Mouse (Mus musculus): ENCODE results near the gene Nsun7. TPM values are rescaled to one million over a fixed set of nuclear protein-coding genes. Genes with fewer than 3 reads are reported as not detected.

Gene Nsun7
- total RNA-seq, 2 experiments from 2014 or later: 0.07 to 0.17 TPM

DNA sequence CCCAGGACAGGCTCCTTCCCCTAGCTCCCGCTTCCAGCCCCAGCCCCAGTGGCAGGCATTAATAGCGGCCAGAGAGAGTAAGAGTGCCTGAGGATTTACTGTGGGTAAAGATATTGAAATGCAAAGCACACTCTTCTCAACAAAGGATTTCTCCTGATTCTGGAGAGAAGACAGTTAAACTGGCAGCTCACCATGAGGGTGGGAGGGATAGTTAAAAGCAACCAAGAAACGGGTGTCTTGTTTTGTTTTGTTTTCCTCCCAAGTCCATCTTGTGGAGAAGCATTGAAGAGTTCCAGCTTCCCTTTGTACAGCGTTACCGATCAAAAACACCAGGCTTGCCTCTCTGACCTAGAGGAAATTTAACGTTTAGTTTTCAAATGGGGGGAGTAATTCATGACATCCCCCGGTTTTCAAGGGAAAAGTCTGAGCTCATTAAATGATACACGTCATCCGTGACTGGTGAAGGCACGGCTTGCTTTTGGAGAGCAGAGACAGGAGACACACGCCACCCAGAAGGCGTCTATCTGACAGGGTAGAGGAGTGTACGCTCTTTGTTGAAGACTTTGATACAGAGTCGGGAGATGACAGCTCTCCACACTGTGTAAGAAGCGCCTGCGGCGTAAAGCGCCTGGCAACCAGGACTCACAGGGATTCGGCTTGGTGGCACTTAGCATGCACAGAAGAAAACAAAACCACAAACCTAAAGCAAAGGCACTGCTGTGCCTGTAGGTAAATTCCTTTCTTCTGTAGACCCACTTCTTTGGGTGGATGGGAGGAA, 68.4 kb downstream of the Nsun7 start:
- DNase-seq: no peak
- intact Hi-C loops (cut with DNase I): no loop called here

DNA sequence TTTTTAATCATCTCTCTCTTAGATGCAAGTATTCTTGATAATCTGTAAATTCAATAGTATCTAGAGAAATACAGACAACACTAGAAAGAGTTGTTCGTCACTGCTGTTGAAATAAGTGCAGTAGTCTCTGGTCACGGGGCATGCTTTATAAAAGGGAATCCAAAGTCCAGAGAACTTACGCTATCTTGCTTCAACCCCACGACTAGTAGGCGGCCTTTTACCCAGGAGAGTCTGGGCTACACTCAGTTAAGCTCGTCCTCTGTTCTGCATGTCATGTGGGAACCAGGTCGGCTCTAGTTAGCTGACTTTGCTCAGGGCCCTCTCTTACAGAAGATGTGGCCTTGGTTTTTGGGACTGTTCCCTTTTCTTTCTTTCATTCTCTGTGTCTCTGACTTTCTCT, 69.1 kb downstream of the Nsun7 start:
- intact Hi-C loops (cut with DNase I): no loop called here

DNA sequence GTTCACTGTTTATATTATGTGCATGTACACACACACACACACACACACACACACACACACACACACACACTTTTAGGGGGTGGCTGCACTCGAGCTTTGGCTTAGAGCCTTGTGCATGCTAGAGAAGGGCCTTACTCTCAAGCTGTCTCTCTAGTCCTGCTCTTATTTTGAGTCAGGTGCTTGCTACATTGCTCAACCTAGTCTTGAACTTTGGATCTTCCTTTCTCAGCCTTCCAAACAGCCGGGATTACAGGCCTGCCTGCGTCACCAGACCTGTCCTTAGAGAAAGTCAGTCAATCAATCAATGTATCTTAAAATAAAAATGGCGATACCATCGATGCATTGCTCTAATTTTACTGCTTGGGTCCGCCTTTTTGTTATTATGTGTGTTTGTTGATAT, 71.1 kb downstream of the Nsun7 start:
- no peak for DNase-seq
- intact Hi-C loops (cut with DNase I): no loop called here

More for the DNA sequence above, 69.1 kb downstream of the Nsun7 start:
- DNase-seq: no peak

DNA sequence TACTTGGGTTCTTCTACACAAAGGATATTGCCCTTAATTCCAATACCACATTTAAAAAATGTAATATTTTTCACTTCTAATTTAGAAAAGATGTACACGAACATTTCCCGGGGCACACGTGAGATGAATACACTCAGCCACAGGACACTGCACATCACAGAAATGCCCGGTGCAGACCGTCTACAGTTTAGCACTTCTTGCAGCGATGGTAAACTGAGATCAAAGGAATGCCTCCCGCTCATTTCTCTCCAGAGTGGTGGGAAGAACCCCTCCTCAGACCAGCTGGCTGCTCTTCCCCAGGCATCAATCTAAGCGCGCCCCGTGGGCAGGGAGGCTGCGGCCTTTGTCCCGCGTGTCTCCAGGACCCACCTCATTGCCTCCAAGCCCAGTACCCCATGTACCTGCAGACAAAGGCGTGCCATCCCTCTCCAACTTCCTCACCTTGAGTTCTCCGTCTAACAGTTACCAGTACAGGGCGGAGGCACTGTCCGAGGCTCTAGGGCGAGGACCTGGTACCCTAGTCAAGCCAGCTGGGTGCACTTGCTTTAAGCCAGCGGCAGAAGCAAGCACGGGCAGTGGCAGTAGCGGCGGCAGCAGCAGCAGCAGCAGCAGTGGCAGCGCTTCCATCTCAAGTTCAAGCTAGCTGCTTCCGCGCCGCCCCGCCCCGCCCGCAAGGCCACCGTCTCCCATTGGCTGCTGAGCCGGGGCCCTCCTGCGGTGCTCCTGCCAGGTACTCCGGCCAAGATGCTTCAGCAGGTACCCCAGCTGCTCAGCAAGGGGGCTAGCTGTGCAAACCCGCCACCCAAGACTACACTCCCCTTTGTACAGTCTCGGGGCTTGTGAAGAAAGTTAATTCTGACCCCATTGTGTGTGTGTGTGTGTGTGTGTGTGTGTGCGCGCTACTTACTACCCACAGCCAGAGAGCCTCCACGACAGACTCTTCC, 77.6 kb downstream of the Nsun7 start:
- intact Hi-C loops (cut with DNase I): no loop called here
- peak; percentile 63 to 64 for DNase-seq

GRCm38 (mm10) chr5:66337969-66338345, 78.3 kb downstream of the Nsun7 start:
- intact Hi-C loops (cut with DNase I): no loop called here
- peak; percentile 49 to 78 for DNase-seq

- intact Hi-C loops (cut with DNase I): no loop called here
- DNase-seq: peak; percentile 17 to 49
Observed at GRCm38 (mm10) chr5:66338583-66338982, 78.9 kb downstream of the Nsun7 start.

- no peak for DNase-seq
- intact Hi-C loops (cut with DNase I): no loop called here
Observed at GRCm38 (mm10) chr5:66340356-66341102, 80.8 kb downstream of the Nsun7 start.

- DNase-seq: no peak
- intact Hi-C loops (cut with DNase I): no loop called here
Observed at GRCm38 (mm10) chr5:66341848-66342247, 82.2 kb downstream of the Nsun7 start.

DNA sequence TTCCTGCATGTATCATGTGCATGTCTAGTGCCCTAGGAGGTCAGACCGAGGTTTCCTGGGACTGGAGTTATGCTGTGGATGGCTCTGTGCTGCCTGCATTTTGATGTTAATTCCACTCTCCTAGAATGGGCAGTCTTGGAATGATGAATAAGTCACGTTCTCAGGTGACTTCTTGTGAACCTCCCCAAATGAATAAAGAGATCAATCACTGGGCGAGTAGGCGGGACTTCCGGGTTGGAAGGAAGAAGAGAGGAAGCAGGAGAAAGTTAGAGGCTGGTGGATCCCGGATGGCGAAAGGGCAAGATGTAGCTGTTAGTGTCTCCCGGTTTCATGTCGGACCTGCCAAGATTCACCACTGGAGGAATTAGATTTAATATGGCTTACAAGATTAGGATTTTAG, 82.6 kb downstream of the Nsun7 start:
- DNase-seq: no peak
- intact Hi-C loops (cut with DNase I): no loop called here

DNA sequence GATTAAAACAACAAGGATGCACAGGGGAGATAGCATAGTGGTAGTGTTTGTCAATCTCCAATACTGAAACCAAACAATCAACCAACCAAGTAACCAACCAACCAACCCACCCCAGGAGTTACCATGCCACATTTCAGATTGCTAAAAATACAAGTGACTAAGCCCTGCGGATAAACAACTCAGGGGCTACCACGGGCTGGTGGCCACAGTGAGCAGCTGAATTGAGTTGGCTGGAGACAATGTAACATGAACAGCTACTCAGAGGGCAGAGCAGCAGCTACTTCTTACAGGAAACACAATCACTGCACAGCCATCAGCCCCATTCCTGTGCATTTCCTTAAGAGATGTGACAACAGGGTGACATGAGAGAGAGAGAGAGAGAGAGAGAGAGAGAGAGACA, 84.5 kb downstream of the Nsun7 start:
- no peak for DNase-seq
- intact Hi-C loops (cut with DNase I): no loop called here

DNA sequence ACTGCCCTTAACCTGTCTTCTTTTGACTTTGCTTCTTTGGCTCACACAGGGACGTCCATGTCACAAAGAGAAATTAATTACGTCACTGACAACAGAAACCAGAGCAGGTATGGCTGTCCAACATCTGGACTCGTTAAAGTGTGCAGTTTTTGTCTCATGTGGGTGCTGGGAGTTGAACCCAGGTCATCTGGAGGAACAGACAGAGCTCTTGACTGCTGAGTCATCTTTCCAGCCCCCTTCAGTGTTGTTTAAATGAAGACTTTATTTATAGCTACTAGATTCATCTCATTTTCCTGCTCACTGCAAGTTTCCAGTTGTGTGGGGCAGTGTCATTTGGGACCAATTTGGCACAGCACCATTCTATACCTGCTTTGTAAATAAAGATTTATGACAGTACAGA, 85.4 kb downstream of the Nsun7 start:
- DNase-seq: no peak
- intact Hi-C loops (cut with DNase I): no loop called here

DNA sequence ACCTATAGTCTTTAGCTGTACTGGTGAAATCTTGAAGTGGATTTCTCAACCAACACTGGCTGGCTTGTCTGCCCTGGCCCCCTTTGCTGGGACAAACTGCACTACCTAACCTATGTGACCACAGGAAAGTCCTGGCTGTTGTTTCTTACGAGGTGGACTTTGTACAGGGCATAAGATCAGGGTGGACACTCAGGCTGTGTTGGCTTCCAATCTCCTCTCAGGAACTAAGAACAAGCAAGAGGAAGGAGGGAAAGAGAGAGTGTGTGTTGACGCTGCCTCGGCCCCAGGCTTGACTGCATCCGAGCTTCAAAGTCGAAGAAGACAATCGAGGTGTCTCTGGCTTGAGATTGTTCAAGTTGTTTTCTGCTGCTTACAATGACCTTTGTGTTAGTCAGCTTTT, 87.1 kb downstream of the Nsun7 start:
- no peak for DNase-seq
- intact Hi-C loops (cut with DNase I): no loop called here

Other genes starting within 250 kb of the Nsun7 start
- 1 to 10 TPM; 2.7 to 2.8 TPM for gene Rbm47, start 86.8 kb upstream of the Nsun7 start, total RNA-seq (2021)

Data from heart, postnatal 14 days (tissue).